Mouse (Mus musculus): Measurements from ENCODE around the gene Lrguk.
A peak's percentile ranks its signal among the peaks of the same experiment; 100 is the strongest.

The Lrguk gene

DNA sequence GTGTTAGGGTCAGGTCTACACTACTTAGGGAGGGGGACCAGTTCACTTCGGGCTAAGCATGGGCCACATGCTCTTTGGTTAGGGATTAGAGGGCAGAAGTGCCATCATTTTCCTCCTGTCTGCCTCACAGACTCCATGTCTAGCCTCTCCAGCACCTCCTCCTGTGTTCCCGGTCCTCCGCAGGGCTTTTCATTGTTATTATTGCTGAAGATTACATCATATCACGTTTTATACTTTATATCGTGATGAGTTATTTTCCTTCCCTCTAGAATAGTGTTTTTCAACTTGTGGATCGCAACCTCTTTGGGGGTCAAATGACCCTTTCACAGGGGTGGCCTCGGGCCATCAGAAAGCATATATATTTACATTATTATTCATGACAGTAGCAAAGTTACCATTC is 37.5 kb downstream of the Lrguk start:
- DNase-seq (ENCODE audit: low read depth, low spot score), result no peak

DNA sequence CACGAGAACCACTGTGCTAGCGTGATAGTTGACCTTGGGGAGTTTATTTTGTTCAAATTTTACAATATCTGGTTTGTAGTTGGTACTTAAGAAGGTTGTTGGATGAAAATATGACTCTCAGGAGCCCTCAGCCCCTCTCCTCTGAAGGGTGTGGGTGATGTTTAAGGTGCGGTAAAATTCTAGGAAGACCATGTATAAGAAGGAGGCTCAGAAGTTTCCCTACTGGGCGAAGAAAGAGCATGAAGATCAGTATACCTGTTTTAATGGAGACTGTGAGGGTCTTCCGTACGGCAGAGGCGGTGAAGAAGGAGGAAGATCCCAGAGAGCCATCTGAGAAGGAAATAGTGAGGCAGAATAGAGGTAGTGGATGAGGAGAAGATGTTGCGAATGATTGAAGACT is 38.0 kb downstream of the Lrguk start:
- no peak for DNase-seq (ENCODE audit: low read depth, low spot score)

DNA sequence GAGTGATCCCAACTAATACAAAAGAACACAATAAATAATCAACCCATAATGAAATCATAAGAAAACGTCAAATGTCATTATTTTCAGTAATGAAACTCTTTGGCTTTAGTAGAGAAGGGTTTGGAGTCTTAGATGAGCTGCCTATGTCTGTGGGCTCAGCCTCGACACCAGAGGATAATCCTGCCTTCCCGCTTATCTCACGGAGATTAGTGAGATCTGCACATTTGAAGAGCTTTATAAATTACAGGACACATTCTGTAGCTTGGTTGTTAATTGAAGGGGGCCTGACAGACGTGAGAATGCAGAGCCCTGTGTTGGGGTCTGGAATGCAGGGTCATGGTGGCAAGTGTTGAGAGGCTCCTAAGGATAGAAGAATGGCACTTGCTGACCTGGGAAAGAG is 42.7 kb downstream of the Lrguk start:
- DNase-seq (ENCODE audit: low read depth, low spot score), result no peak

DNA sequence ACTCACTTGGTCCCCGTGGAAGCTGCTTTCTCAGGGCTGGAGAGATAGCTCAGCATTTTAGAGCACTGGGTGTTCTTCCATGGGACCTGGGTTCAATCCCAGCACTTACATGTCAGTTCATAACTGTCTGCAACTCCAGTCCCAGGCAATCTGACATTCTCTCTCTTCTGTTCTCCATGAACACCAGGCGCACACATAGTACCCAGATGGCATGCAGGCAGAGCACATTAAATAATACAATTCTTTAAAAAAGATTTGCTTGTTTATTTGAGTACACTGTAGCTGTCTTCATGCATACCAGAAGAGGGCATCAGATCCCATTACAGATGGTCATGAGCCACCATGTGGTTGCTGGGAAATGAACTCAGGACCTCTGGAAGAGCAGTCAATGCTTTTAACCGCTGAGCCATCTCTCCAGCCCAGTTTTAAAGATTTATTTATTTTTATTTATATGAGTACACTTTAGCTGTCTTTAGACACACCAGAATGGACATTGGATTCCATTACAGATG is 44.7 kb downstream of the Lrguk start:
- no peak for DNase-seq (ENCODE audit: low read depth, low spot score)

DNA sequence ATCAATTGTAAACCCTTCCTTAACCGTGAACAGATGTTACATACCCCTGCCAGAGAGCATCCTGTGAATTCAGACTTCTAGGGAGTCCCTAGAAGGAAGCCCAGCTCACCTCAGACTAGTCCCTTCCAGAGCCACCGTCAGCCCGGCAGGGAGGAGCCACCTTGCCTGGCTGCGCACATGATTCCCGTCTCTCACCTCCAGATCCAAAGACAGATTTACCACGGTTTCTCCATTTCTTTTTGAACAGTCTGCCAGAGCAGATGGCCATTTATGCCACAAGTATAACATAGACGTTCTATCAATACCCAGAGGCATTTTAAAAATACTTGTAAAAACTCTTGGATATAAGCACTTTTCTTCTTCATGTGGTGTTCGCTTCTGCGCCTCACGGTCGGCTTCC is 46.3 kb downstream of the Lrguk start:
- no peak for DNase-seq (ENCODE audit: low read depth, low spot score)

DNA sequence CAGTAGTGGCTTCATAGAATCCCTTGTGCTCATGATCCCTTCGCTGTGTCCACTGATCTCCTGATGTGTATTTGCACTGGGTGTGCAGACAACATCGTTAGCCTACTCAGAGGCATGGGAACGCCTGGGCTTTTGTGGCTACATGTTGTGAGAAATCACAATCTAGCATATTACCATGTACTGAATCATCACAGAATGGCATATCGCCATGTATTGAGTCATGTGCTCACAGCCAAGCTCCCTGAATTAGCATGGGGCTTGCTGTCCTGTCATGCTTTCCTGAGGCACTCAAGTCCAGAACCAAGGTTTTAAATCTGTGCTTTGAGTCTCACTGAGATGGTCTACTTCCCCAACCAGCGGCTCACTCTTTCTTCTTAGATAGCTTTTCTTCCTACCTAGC is 54.2 kb downstream of the Lrguk start:
- DNase-seq (ENCODE audit: low read depth, low spot score), result peak; percentile 96

DNA sequence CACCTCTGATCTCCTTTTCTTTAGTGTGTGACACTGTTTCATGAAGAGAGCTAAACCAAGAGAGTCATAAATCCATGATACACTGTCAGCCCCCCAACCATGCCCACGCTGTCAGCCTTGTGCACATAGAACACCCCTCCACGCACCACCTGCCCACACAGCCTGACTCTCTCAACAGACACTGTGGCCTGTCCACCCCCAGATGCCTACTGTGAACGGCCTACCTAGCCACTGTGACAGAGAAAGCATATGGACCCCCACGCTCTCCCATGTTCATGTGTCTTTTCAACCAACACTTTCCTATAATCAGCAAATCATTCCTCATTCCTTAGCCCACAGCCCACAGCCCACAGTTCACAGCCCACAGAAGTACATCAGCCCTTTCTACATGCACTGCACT is 58.5 kb downstream of the Lrguk start:
- no peak for DNase-seq (ENCODE audit: low read depth, low spot score)

DNA sequence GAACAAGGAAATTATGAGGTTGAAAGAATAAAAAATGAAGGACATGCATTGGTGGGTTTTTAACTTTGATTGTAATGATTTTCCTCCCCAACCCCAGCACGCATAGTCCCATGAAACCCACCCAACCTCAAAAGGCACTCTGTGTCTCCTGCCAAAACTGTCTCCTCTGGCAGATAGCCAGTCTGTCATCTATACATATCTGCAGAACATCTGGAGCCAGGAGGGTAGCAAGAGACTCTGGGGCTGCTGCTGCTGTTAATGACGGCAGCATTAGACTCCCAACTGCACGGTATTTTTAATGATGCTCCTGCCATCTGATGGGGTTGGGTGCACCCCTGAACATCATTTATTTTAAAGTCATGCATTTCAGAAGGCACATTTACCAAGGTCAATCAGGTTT is 59.7 kb downstream of the Lrguk start:
- no peak for DNase-seq (ENCODE audit: low read depth, low spot score)

DNA sequence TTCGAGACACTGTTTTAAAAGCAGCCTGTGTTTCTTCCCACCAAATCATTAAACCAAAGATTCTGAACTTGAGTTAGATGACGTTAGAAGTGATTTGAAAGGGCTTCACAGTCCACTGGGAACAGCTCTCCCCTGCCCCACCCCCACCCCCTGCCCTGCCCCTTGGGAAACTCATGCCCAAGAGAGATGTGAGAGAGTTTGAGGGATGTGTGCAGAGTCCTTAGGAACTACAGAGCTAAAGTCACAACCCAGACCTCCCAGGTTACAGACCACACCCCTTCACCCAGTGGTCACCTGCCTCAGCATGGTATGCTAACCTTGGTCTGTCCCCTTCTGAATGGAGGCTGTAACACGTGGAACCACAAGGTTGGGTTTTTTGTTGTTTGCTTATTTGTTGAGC is 62.3 kb downstream of the Lrguk start:
- no peak for DNase-seq (ENCODE audit: low read depth, low spot score)

DNA sequence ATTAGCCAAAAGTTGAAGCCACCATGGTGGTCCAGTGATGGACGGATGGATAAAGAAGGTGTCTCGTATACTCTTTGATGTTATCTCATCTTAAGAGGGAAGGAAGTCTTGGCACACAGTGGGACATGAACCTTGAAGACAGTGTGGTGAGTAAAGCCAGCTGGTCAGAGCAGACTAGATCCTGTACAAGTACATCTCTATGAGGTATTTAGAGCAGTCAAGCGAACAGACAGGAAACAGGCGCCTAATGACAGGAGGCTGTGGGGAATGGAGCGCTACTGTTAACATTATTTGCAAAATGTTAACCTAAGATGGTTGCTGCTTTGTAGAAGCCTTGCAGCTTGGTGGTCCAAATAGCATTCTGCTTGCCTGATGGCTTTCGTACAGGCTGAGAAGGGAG is 67.0 kb downstream of the Lrguk start:
- DNase-seq (ENCODE audit: low read depth, low spot score), result no peak

DNA sequence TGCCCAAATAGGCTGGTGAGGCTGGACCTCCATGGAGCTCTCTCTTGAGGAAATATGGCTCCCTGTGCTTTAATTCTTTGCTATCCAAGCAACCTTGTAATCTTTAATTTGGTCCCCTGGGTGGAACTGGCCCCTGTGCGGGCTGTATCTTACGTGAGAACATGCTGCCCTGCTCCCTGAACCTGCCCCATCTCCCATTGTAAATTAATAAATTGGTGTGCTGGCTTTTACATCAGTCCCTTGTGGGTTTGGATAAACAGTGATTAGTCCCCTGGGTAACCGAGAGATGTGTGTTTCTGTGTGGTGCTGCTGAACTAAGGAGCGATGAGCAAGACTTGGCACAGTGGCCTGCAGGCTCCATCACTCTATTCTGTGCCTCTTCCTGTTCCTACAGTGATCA is 67.7 kb downstream of the Lrguk start:
- DNase-seq (ENCODE audit: low read depth, low spot score), result no peak

DNA sequence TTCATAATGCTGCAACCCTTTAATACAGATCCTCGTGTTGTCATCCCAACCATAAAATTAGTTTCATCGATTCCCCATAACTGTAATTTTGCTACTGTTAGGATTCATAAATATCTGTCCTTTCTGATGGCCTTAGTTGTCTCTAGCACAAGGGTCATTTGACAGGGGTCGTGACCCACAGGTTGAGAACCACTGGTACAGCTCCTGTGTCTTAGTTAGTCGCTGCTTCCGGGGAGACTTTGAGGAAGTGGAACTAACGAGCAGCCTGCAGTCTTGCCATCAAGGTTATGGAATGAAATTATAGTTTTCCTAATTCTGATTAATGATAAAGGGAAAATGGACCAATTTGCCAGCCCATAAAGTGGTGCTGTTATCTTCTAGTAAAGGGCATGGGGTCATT is 70.5 kb downstream of the Lrguk start:
- no peak for DNase-seq (ENCODE audit: low read depth, low spot score)

DNA sequence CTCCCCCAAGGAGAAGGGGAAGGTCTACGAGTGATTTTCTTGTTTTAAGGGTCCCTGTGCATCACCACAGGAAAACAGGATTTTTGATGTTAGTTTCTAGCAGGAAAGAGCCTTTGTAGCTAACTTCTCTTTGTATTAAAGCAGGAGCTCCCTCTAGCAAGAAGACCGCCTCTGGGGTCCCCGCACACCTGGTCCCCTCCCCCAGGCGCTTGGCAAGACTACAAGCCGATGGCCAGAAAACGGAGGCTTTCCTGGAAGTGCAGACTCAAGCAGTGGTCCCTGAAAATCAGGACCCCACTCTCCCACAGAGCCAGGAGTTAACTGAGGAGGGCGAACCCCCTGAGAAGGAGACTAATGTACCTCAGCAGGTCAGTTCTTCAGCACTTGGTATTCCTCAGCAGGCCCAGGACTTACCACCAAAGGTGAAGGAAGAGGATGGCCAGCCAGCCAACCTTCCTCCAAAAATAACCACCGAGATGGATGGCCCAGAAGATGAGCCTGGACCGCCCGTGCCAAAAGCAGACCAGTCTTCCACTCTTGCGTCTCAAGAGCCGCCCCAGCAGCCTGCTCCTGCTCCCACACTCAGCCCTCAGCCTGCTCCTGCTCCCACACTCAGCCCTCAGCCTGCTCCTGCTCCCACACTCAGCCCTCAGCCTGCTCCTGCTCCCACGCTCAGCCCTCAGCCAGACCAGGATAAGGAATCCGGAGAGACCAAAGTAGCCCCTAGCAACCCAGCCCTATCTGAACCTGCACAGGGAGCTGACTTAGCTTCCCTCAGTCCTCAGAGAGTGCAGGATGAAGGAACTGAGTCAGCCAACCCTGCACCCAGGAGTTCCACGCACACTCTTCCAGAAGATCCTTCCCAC is 72.5 kb downstream of the Lrguk start:
- no peak for DNase-seq (ENCODE audit: low read depth, low spot score)

DNA sequence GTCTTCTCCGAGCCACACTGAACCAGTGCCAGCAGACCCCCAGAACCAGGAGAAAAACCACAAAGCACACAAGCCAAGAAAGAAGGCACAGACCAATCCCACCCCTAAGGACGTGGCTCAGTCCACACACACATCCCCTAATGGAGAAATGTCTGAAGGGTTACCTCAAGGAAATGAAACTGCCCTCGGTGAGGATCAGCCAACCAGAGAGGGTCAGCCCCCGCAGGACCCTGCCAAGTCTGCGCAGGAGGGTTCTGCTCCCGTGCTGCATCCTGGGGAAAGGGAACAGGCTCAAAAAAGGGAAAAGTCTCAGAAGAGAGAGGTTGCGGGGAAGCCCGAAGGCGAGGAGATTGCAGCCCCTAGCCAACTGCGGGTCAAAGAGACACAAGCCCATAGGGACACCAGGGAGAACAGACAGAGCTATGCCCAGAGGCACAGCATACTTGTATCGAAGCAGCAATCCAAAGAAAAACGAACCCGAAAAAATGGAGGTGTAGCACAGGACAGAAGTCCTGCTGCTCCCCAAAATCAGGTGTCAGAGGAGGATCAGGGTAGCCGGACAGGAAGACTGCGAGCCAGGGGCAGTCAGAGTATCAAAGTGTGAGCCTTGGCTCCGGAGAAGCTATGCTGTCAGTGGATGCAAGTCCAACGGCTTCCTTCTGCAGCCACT is 74.1 kb downstream of the Lrguk start:
- DNase-seq (ENCODE audit: low read depth, low spot score), result no peak

DNA sequence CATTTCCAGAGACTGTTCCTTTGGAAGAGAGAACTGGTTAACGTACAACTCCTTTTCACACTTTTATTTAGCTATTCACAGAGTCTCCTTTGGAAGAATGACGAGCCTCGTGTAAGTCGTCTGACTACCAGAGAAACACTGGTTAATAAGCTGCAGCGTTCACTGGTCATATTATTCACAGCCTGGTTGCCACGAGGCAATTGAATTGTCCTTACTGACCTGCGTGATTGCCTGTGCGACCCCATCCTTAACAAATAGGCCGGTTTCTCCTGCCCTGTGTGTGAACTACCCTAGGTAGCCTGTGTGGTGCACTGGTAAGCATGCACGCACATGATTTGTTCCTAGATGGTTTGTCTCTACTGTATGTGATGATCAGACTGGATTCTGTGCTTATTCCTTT is 81.3 kb downstream of the Lrguk start:
- DNase-seq (ENCODE audit: low read depth, low spot score), result no peak

DNA sequence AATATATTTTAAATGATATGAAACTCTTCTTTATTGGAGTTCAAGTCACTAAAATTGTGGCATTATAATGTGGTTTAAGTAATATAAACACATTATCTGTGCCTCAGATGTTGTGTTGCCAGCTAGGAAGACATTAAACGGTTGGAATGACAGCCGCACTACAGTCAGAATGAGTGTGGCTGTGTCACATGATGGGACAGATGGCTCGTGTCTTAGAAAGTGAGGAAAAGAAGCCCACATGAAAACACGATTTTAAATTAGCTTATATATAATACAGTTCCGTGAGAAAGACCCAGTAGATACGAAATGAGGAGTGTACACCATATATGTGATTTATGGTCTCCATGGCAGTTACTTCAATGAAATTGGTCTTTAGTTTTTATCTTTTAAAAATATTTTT is 82.2 kb downstream of the Lrguk start:
- no peak for DNase-seq (ENCODE audit: low read depth, low spot score)

DNA sequence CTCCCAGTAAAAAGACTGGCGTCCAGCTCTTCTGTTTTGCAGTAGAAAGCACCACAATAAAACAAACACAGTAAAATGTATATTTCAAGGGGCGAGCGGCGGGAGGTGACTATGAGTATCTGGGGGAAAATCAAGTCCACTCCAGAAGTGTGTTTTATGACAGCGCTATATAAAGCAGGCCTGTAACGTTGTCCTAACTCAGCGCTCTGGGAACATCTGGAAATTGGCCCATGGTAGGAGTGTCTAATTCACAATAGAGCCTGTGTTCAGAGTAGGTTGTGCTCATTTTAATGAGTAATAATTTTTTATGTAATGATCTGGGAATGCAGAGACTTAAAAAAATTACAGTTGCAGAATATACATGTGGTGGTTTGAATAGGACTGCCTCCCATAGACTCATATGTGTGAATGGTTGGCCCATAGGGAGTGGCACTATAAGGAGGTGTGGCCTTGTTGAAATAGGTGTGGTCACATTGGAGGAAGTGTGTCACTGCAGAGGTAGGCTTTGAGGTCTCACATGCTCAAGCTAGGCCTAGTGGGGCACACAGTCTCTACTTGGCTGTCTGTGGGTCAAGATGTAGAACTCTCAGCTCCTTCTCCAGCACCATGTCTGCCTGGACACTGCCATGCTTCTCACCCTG is 87.7 kb downstream of the Lrguk start:
- DNase-seq (ENCODE audit: low read depth, low spot score), result no peak

DNA sequence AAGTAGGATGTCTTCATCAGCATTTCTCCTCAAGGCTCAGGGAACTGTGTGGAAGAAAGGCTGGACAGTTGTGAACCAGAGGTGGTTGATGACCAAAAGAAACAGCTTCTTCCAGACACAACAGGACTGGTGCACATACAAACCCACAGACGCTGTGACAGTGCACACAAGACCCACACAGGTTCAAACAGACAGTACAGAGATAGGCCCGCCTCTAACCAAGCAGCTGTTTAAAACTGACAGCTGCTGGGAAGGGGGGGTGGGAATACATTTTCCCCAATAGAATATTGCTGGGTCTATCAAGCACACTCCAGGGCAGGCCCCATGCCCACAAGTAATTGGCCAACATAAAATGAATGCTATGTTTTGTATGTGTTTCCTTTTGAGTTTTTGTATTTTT is 95.2 kb downstream of the Lrguk start:
- DNase-seq (ENCODE audit: low read depth, low spot score), result no peak

DNA sequence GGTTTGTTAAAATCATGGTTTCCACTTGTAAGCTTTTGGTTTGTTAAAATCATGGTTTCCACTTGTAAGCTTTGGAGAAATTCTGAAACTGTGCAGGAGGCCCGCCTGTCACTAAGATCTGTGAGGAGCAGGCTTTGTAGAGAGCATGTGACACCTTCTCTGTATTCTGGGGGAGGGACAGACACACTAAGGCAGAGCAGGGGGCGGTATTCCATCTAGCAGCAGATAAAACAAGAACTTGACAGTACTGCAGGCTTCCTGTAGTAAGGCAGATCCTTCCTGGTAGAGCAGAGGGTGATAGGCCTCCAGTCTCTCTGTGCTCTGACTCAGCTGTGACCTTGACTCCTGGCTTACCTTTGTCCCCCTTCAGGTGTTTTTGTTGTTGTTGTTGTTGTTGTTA is 100.0 kb downstream of the Lrguk start:
- DNase-seq (ENCODE audit: low read depth, low spot score), result no peak

DNA sequence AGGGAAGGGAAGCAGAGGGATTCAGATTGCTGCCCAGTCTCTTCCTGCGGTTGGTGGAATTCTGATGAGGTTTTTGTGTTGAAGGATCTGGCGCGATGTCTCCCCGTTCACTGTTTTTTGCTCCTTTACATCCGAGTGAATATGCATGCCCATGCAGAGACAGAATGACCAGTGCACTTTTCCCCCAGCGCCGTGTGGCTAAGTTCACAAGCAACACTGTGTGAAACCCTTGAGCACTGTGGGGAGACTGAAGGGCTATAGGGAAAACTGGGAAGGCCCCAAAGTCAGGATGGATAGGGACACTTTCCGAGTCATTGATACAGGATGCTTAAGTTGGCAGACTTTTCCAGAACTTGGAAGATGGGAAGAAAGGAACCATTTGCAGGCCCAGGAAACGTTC is 103.1 kb downstream of the Lrguk start:
- DNase-seq (ENCODE audit: low read depth, low spot score), result no peak

DNA sequence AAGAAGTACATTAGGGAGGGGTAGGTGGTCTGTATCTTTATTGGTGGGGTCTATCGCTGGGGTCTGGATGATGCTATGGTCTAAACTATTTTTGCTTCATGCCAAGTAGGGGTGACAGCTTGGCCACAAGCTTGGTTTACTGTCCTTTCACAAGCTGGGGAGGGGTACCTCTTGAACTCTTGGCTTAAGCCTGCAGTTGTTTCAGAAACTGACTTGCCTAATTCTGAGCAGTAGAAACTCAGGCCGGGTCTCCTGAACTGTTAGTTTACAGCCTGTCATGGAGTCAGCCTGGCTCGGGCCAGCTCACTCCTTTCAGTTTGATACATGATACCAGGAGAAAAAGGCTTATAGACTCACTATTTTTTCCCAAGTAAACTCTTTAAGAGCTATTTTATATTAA is 109.1 kb downstream of the Lrguk start:
- DNase-seq (ENCODE audit: low read depth, low spot score), result no peak

DNA sequence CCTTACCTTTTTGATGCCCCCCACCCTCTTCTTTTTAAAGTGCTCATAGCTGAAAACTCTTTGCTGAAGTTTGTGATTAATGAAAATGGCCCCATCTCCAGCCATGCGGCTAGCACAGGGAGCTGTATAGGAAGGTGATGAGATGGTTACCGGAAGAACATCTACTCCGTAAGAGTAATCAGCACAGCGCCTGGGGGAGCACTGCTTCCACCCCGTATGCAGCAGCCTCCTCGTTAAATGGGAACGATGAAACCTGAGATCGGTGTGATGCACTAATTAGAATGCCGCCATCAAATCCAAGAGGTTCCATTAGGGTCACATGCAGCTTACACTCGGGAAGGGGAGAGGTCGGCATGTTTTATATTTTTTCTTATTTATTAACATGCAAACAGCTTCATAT is 113.7 kb downstream of the Lrguk start:
- no peak for DNase-seq (ENCODE audit: low read depth, low spot score)

DNA sequence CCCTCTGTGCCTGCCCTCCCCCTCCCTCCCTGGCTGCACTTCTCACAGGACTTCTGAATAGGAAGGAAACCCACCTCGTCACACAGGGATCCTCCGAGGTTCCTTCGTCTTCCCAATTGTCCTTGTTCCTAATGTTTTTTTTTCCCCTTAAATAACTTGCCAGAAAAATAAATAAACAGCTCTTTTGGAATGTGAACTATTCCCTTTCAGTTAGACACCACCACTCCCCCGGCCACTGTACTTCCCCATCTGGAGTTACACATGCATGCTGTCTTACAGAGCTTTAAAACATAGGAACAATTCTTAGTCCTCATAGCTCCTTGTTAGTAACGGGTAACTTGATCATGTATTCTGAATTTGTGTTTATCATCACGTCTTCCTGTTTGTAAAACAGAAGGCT is 116.8 kb downstream of the Lrguk start:
- DNase-seq (ENCODE audit: low read depth, low spot score), result no peak

Data from 3T3-L1 (cell line).